Mouse (Mus musculus): ENCODE results near the gene Acmsd. TPM values are rescaled to one million over a fixed set of nuclear protein-coding genes. Genes with fewer than 3 reads are reported as not detected.

Acmsd gene
- polyA plus RNA-seq, 1 experiment from 2014 or later = 0.37 TPM

- WGBS = under 1% methylated on average over 14 of the region's 14 CpGs
- peak overlapping the region; percentile 76 for H3K4me2 ChIP-seq (ENCODE audit: low read depth, low read length)
- H3K27ac ChIP-seq (ENCODE audit: low read length) = peak overlapping the region; percentile 91
- peak; percentile 1; the same call in 1 of the 2 replicates for ATAC-seq (replicated peaks; ENCODE audit: extremely low read depth, insufficient read depth, low FRiP score)
- peak overlapping the region; percentile 65 for H3K4me3 ChIP-seq (ENCODE audit: low read length)
- peaks cover 17% of the 10 kb centered on the region for H3K4me1 ChIP-seq (ENCODE audit: control insufficient read depth, insufficient read depth, low read length)
- no peaks in the 10 kb centered on the region for H3K36me3 ChIP-seq (ENCODE audit: control insufficient read depth, insufficient read depth)
- no peaks in the 10 kb centered on the region for H3K9me3 ChIP-seq (replicated peaks; ENCODE audit: control insufficient read depth, low read length)
- H3K27me3 ChIP-seq (ENCODE audit: control insufficient read depth, insufficient read depth, low read length) = no peaks in the 10 kb centered on the region
- H3K9ac ChIP-seq (ENCODE audit: low read length) = peak overlapping the region; percentile 80
These were observed 44.1 kb downstream of the Acmsd start for GRCm38 (mm10) chr1:127773198-127773802.

- peak within 1 kb of the TSS; percentile 98 for H3K9ac ChIP-seq (ENCODE audit: low read length)
- ATAC-seq (replicated peaks; ENCODE audit: extremely low read depth, insufficient read depth, low FRiP score) = peak; percentile 99
- WGBS = under 1% methylated on average over 63 of the region's 63 CpGs
These were observed 44.7 kb downstream of the Acmsd start, which contains the start of gene Ccnt2 for GRCm38 (mm10) chr1:127773803-127774500. Gene Ccnt2, plus strand, starts transcription at chr1:127774164.

GRCm38 (mm10) chr1:127774501-127774880, 45.3 kb downstream of the Acmsd start:
- H3K36me3 ChIP-seq (ENCODE audit: control insufficient read depth, insufficient read depth) = no peaks in the 10 kb centered on the region
- under 1% methylated on average over 31 of the region's 31 CpGs for WGBS
- ATAC-seq (replicated peaks; ENCODE audit: extremely low read depth, insufficient read depth, low FRiP score) = peak; percentile 33
- peaks cover 26% of the 10 kb centered on the region for H3K4me1 ChIP-seq (ENCODE audit: control insufficient read depth, insufficient read depth, low read length)
- H3K4me3 ChIP-seq (ENCODE audit: low read length) = peak overlapping the region; percentile 98
- H3K4me2 ChIP-seq (ENCODE audit: low read depth, low read length) = peak overlapping the region; percentile 93
- H3K27me3 ChIP-seq (ENCODE audit: control insufficient read depth, insufficient read depth, low read length) = no peaks in the 10 kb centered on the region
- peak overlapping the region; percentile 96 for H3K27ac ChIP-seq (ENCODE audit: low read length)
- H3K9ac ChIP-seq (ENCODE audit: low read length) = peak overlapping the region; percentile 98
- no peaks in the 10 kb centered on the region for H3K9me3 ChIP-seq (replicated peaks; ENCODE audit: control insufficient read depth, low read length)

More at GRCm38 (mm10) chr1:127773803-127774500, 44.7 kb downstream of the Acmsd start, which contains the start of gene Ccnt2:
- Histone ChIP-seq H3K36me3 (ENCODE audit: control insufficient read depth, insufficient read depth) (no peaks in the 10 kb centered on the region), H3K9me3 (replicated peaks; ENCODE audit: control insufficient read depth, low read length) (no peaks in the 10 kb centered on the region), H3K27me3 (ENCODE audit: control insufficient read depth, insufficient read depth, low read length) (no peaks in the 10 kb centered on the region), H3K4me2 (ENCODE audit: low read depth, low read length) (peak within 1 kb of the TSS; percentile 93), H3K4me3 (ENCODE audit: low read length) (peak within 1 kb of the TSS; percentile 98), H3K27ac (ENCODE audit: low read length) (peak within 1 kb of the TSS; percentile 96), H3K4me1 (ENCODE audit: control insufficient read depth, insufficient read depth, low read length) (peaks cover 21% of the 10 kb centered on the region)

- WGBS = 6% methylated on average over 10 of the region's 10 CpGs
- H3K27me3 ChIP-seq (ENCODE audit: control insufficient read depth, insufficient read depth, low read length) = no peaks in the 10 kb centered on the region
- peak overlapping the region; percentile 98 for H3K9ac ChIP-seq (ENCODE audit: low read length)
- no peaks in the 10 kb centered on the region for H3K9me3 ChIP-seq (replicated peaks; ENCODE audit: control insufficient read depth, low read length)
- ATAC-seq (replicated peaks; ENCODE audit: extremely low read depth, insufficient read depth, low FRiP score) = no peak
- H3K27ac ChIP-seq (ENCODE audit: low read length) = no peak overlapping the region
- no peaks in the 10 kb centered on the region for H3K36me3 ChIP-seq (ENCODE audit: control insufficient read depth, insufficient read depth)
- peak overlapping the region; percentile 98 for H3K4me3 ChIP-seq (ENCODE audit: low read length)
- H3K4me1 ChIP-seq (ENCODE audit: control insufficient read depth, insufficient read depth, low read length) = peaks cover 33% of the 10 kb centered on the region
- H3K4me2 ChIP-seq (ENCODE audit: low read depth, low read length) = peak overlapping the region; percentile 93
These were observed 46.0 kb downstream of the Acmsd start for GRCm38 (mm10) chr1:127775206-127775720.

- Histone ChIP-seq H3K4me1 (ENCODE audit: control insufficient read depth, insufficient read depth, low read length) (peaks cover 39% of the 10 kb centered on the region), H3K9me3 (replicated peaks; ENCODE audit: control insufficient read depth, low read length) (no peaks in the 10 kb centered on the region), H3K4me3 (ENCODE audit: low read length) (peak overlapping the region; percentile 14), H3K9ac (ENCODE audit: low read length) (peak overlapping the region; percentile 57), H3K4me2 (ENCODE audit: low read depth, low read length) (peak overlapping the region; percentile 50), H3K27ac (ENCODE audit: low read length) (no peak overlapping the region), H3K36me3 (ENCODE audit: control insufficient read depth, insufficient read depth) (no peaks in the 10 kb centered on the region), H3K27me3 (ENCODE audit: control insufficient read depth, insufficient read depth, low read length) (no peaks in the 10 kb centered on the region)
- no peak for ATAC-seq (replicated peaks; ENCODE audit: extremely low read depth, insufficient read depth, low FRiP score)
- WGBS = 40% methylated on average over 6 of the region's 6 CpGs
These were observed 47.0 kb downstream of the Acmsd start for GRCm38 (mm10) chr1:127776246-127776645.

GRCm38 (mm10) chr1:127778611-127779010, 49.4 kb downstream of the Acmsd start:
- 77% methylated on average over 3 of the region's 3 CpGs for WGBS
- Histone ChIP-seq H3K9ac (ENCODE audit: low read length) (no peak overlapping the region), H3K27me3 (ENCODE audit: control insufficient read depth, insufficient read depth, low read length) (no peaks in the 10 kb centered on the region), H3K4me1 (ENCODE audit: control insufficient read depth, insufficient read depth, low read length) (peaks cover 42% of the 10 kb centered on the region), H3K4me3 (ENCODE audit: low read length) (no peak overlapping the region), H3K4me2 (ENCODE audit: low read depth, low read length) (no peak overlapping the region), H3K36me3 (ENCODE audit: control insufficient read depth, insufficient read depth) (no peaks in the 10 kb centered on the region), H3K9me3 (replicated peaks; ENCODE audit: control insufficient read depth, low read length) (no peaks in the 10 kb centered on the region), H3K27ac (ENCODE audit: low read length) (no peak overlapping the region)
- no peak for ATAC-seq (replicated peaks; ENCODE audit: extremely low read depth, insufficient read depth, low FRiP score)

- Histone ChIP-seq H3K4me1 (ENCODE audit: control insufficient read depth, insufficient read depth, low read length) (peaks cover 48% of the 10 kb centered on the region), H3K36me3 (ENCODE audit: control insufficient read depth, insufficient read depth) (no peaks in the 10 kb centered on the region), H3K9me3 (replicated peaks; ENCODE audit: control insufficient read depth, low read length) (no peaks in the 10 kb centered on the region), H3K27ac (ENCODE audit: low read length) (0 out of 2 replicates have a peak overlapping the region, but pooled peaks have one; percentile 11), H3K27me3 (ENCODE audit: control insufficient read depth, insufficient read depth, low read length) (no peaks in the 10 kb centered on the region), H3K9ac (ENCODE audit: low read length) (no peak overlapping the region), H3K4me3 (ENCODE audit: low read length) (peak overlapping the region; percentile 10; the same call in 1 of the 2 replicates), H3K4me2 (ENCODE audit: low read depth, low read length) (peak overlapping the region; percentile 32)
- peak; percentile 64; the same call in 1 of the 2 replicates for ATAC-seq (replicated peaks; ENCODE audit: extremely low read depth, insufficient read depth, low FRiP score)
- 14% methylated on average over 3 of the region's 3 CpGs for WGBS
These were observed 50.9 kb downstream of the Acmsd start for GRCm38 (mm10) chr1:127780142-127780541.

GRCm38 (mm10) chr1:127780849-127781248, 51.6 kb downstream of the Acmsd start:
- Histone ChIP-seq H3K36me3 (ENCODE audit: control insufficient read depth, insufficient read depth) (no peaks in the 10 kb centered on the region), H3K9ac (ENCODE audit: low read length) (no peak overlapping the region), H3K4me3 (ENCODE audit: low read length) (no peak overlapping the region), H3K27ac (ENCODE audit: low read length) (no peak overlapping the region), H3K9me3 (replicated peaks; ENCODE audit: control insufficient read depth, low read length) (no peaks in the 10 kb centered on the region), H3K4me1 (ENCODE audit: control insufficient read depth, insufficient read depth, low read length) (peaks cover 51% of the 10 kb centered on the region), H3K4me2 (ENCODE audit: low read depth, low read length) (no peak overlapping the region), H3K27me3 (ENCODE audit: control insufficient read depth, insufficient read depth, low read length) (no peaks in the 10 kb centered on the region)
- no peak for ATAC-seq (replicated peaks; ENCODE audit: extremely low read depth, insufficient read depth, low FRiP score)
- WGBS = 47% methylated on average over 2 of the region's 2 CpGs

- Histone ChIP-seq H3K4me1 (ENCODE audit: control insufficient read depth, insufficient read depth, low read length) (peaks cover 57% of the 10 kb centered on the region), H3K9ac (ENCODE audit: low read length) (no peak overlapping the region), H3K27me3 (ENCODE audit: control insufficient read depth, insufficient read depth, low read length) (no peaks in the 10 kb centered on the region), H3K4me2 (ENCODE audit: low read depth, low read length) (no peak overlapping the region), H3K27ac (ENCODE audit: low read length) (no peak overlapping the region), H3K4me3 (ENCODE audit: low read length) (no peak overlapping the region), H3K36me3 (ENCODE audit: control insufficient read depth, insufficient read depth) (no peaks in the 10 kb centered on the region), H3K9me3 (replicated peaks; ENCODE audit: control insufficient read depth, low read length) (no peaks in the 10 kb centered on the region)
- ATAC-seq (replicated peaks; ENCODE audit: extremely low read depth, insufficient read depth, low FRiP score) = no peak
These were observed 54.6 kb downstream of the Acmsd start for GRCm38 (mm10) chr1:127783862-127784261.
